Mouse (Mus musculus): ENCODE results near the gene Hspbap1.

Gene Hspbap1

GRCm38 (mm10) chr16:35791962-35792521 lies 21.9 kb downstream of the Hspbap1 start:
- DNase-seq (ENCODE audit: low read depth, low spot score), result no peak

DNA sequence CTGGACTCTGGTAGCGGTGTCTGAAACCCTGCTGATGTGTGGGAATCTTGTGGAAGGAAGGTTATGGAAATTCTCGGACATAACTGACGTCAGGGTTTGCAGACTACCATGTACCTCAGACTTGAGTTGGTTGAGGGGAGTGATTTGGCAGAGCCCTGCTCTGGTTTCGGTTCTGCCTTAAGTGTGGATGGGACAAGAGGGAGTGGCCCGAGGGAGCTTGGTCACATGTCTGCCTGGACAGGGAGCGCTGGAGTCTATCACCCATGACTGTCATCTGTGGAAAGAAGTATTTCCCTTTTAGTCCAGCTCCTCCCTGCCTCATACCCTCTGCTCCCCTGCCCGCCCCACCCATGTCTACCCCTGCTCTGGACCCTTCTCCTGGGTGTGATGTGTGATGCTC lies 32.0 kb downstream of the Hspbap1 start:
- no peak for DNase-seq (ENCODE audit: low read depth, low spot score)

- no peak for DNase-seq (ENCODE audit: low read depth, low spot score)
Measured at GRCm38 (mm10) chr16:35803723-35804122, 33.5 kb downstream of the Hspbap1 start.

- no peak for DNase-seq (ENCODE audit: low read depth, low spot score)
Measured at GRCm38 (mm10) chr16:35806973-35807662, 36.9 kb downstream of the Hspbap1 start.

GRCm38 (mm10) chr16:35807663-35807992 lies 37.5 kb downstream of the Hspbap1 start:
- DNase-seq (ENCODE audit: low read depth, low spot score), result no peak

- DNase-seq (ENCODE audit: low read depth, low spot score), result no peak
Measured at GRCm38 (mm10) chr16:35808838-35809237, 38.7 kb downstream of the Hspbap1 start.

- DNase-seq (ENCODE audit: low read depth, low spot score), result no peak
Measured at GRCm38 (mm10) chr16:35813119-35813518, 42.9 kb downstream of the Hspbap1 start.

GRCm38 (mm10) chr16:35817255-35818089 lies 47.3 kb downstream of the Hspbap1 start:
- DNase-seq (ENCODE audit: low read depth, low spot score), result peak; percentile 89

- no peak for DNase-seq (ENCODE audit: low read depth, low spot score)
Measured at GRCm38 (mm10) chr16:35829999-35830398, 59.8 kb downstream of the Hspbap1 start.

DNA sequence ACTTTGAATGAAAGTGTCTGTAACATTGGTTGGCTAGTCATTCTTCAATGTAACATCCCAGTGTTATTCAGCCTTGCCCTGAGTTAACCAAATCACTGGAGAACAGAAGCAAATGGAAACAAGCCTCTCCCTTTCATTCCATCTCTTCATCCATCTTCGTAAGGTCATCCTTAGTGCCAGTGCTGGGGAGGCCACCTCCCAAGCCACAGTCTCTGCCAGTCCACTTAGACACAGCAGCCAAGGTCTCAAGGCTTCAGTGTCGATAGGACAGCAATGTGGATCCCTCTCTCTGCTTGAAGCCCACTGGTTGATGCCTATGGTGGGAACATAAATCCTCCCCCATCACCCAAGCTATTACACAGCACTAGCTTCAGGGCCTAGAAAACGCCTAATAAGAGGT lies 62.8 kb downstream of the Hspbap1 start:
- no peak for DNase-seq (ENCODE audit: low read depth, low spot score)

DNA sequence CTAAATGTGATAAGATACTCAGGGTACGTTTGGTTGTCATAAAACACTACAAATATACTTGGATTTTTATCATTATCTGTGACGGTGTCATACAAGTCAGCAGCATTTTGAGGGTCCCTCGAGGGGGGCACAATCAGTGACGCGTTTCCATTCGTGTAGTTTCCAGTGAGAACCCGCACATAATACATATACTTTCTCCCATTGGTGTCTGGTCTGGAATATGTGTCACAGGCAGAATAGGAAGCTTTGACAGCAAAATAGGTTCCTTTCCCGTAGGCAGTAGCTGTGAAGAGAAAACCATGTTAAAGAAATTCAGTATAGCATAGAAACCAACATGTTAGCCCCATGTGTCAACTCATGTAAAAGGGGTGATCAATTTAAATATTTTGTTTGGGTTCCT lies 64.5 kb downstream of the Hspbap1 start:
- DNase-seq (ENCODE audit: low read depth, low spot score), result no peak

GRCm38 (mm10) chr16:35839680-35840079 lies 69.5 kb downstream of the Hspbap1 start:
- peak; percentile 67 for DNase-seq (ENCODE audit: low read depth, low spot score)

- no peak for DNase-seq (ENCODE audit: low read depth, low spot score)
Measured at GRCm38 (mm10) chr16:35847138-35847537, 77.0 kb downstream of the Hspbap1 start.

- no peak for DNase-seq (ENCODE audit: low read depth, low spot score)
Measured at GRCm38 (mm10) chr16:35855846-35856245, 85.7 kb downstream of the Hspbap1 start.

DNA sequence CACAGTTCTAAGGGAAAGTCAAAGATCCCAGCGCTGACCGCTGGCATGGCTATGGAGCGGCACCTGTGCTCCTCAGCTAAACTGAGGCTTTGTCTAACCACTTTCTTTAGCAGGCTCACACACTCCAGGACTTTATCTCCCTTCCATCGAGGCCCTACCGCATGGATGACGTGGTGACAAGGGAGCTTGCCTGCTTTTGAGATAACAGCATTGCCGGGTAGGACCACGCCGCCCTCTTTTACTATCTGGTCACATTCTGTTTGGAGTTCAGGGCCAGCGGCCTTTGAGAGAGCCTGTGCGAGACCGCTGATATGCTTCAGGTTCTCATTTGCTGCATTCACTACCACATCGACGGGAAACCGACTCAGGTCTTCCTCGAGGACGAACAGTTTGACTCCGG lies 86.6 kb downstream of the Hspbap1 start:
- DNase-seq (ENCODE audit: low read depth, low spot score), result no peak

GRCm38 (mm10) chr16:35860236-35860635 lies 90.1 kb downstream of the Hspbap1 start:
- DNase-seq (ENCODE audit: low read depth, low spot score), result no peak

- no peak for DNase-seq (ENCODE audit: low read depth, low spot score)
Measured at GRCm38 (mm10) chr16:35862057-35862456, 91.9 kb downstream of the Hspbap1 start.

DNA sequence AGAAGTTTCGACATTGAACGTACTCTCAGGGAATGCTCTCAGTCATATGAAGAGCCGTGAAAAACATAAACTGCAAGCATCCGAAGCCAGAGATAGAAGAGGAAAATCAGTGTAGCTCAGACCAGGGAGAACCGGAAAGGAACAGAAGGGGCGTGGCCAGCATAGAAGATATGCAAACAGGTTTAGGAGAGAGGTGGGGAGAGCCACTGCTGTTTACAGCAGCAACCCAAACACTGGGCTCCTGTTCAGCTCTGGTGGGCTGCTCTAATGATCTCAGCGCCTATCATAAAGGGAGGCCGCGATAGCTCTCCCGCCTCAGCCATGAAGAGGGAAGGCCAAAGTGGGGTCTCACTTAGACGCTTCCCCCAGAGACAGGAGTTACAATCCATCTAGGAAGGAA lies 97.6 kb downstream of the Hspbap1 start:
- DNase-seq (ENCODE audit: low read depth, low spot score), result no peak

DNA sequence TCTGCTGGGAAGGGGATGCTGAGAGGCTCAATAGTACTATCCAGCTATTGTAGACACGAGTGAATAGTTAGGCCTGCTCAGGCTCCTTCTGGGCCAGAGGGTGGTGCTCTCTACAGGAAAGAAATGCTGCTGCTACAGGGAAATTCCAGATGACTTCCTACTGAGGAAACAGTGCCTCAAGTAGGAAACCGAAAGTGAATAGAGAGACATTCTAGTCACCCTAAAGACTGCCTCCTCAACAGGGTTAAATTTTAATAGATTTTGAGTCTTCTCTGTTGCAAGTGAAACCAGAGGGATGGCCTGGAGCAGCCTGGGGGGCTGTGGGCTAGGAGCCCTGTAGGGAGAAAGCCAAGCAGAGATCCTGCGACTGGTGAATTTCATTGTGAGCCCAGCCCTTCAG lies 99.0 kb downstream of the Hspbap1 start:
- no peak for DNase-seq (ENCODE audit: low read depth, low spot score)

DNA sequence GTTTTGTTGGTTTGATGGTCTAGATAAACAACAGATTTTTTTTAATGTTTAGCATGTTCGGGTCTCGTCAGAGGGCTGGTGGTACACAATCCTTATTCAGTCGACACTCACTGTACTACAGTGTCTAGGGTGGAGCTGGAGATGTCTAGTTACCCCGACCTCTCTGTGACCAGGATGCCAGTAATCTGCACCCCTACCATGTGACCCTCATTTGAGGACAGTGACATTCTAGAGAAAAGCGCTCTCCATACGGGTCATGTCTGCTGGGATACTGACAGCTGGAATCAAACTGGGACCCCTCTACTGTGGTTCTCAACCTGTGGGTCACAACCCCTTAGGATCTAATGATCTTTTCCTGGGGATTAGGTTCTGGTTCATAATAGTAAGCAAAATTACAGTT lies 99.5 kb downstream of the Hspbap1 start:
- DNase-seq (ENCODE audit: low read depth, low spot score), result no peak

GRCm38 (mm10) chr16:35870581-35871047 lies 100.4 kb downstream of the Hspbap1 start:
- no peak for DNase-seq (ENCODE audit: low read depth, low spot score)

- DNase-seq (ENCODE audit: low read depth, low spot score), result no peak
Measured at GRCm38 (mm10) chr16:35871048-35871851, 101.1 kb downstream of the Hspbap1 start, which contains the start of gene Parp14. Gene Parp14 (minus strand): TSS chr16:35871544.

All from brain, adult 2 months (tissue).